Mouse (Mus musculus): ENCODE data around the gene Ablim1. TPM values are rescaled to one million over a fixed set of nuclear protein-coding genes. Genes with fewer than 3 reads are reported as not detected.
A peak's percentile ranks its signal among the peaks of the same experiment; 100 is the strongest.

Ablim1 gene
- total RNA-seq, 2 experiments from 2014 or later = 38.5 to 56.1 TPM

GRCm38 (mm10) chr19:57267531-57267930, 47.2 kb downstream of the Ablim1 start:
- DNase-seq = no peak
- intact Hi-C loops (cut with DNase I) = no loop called here
- TF ChIP-seq CTCF (IDR thresholded peaks at IDR 0.05) = no peak
- peak overlapping the region; percentile 82 for H3K27ac ChIP-seq
- H3K4me3 ChIP-seq = no peak overlapping the region

GRCm38 (mm10) chr19:57266374-57267085, 48.2 kb downstream of the Ablim1 start:
- DNase-seq = no peak
- H3K27ac ChIP-seq = peak overlapping the region; percentile 85

GRCm38 (mm10) chr19:57264296-57264947, 50.3 kb downstream of the Ablim1 start:
- TF ChIP-seq CTCF (IDR thresholded peaks at IDR 0.05) = no peak
- DNase-seq = no peak
- intact Hi-C loops (cut with DNase I) = loop anchor here (5.0 kb wide), 1 partner anchor 67 kb away; no protein-coding TSS in a partner anchor
- H3K4me3 ChIP-seq = peak overlapping the region; percentile 47
- peak overlapping the region; percentile 85 for H3K27ac ChIP-seq

More at GRCm38 (mm10) chr19:57266374-57267085, 48.2 kb downstream of the Ablim1 start:
- H3K4me3 ChIP-seq = no peak overlapping the region
- TF ChIP-seq CTCF (IDR thresholded peaks at IDR 0.05) = no peak
- intact Hi-C loops (cut with DNase I) = no loop called here

GRCm38 (mm10) chr19:57257801-57258200, 56.9 kb downstream of the Ablim1 start:
- no peak for DNase-seq
- no peak for TF ChIP-seq CTCF (IDR thresholded peaks at IDR 0.05)
- intact Hi-C loops (cut with DNase I) = no loop called here
- Histone ChIP-seq H3K4me3 (no peak overlapping the region), H3K27ac (peak overlapping the region; percentile 68)

GRCm38 (mm10) chr19:57256666-57257065, 58.1 kb downstream of the Ablim1 start:
- Histone ChIP-seq H3K27ac (peak overlapping the region; percentile 38; the same call in 1 of the 2 replicates), H3K4me3 (no peak overlapping the region)
- TF ChIP-seq CTCF (IDR thresholded peaks at IDR 0.05) = no peak
- no peak for DNase-seq
- intact Hi-C loops (cut with DNase I) = no loop called here

- intact Hi-C loops (cut with DNase I) = no loop called here
- H3K27ac ChIP-seq = no peak overlapping the region
Measured at GRCm38 (mm10) chr19:57255157-57255556, 59.6 kb downstream of the Ablim1 start.

GRCm38 (mm10) chr19:57252692-57253448, 61.8 kb downstream of the Ablim1 start:
- intact Hi-C loops (cut with DNase I) = no loop called here
- no peak overlapping the region for H3K27ac ChIP-seq
- TF ChIP-seq CTCF (IDR thresholded peaks at IDR 0.05) = no peak
- DNase-seq = no peak
- H3K4me3 ChIP-seq = no peak overlapping the region

More at GRCm38 (mm10) chr19:57255157-57255556, 59.6 kb downstream of the Ablim1 start:
- peak; percentile 52 for TF ChIP-seq CTCF (IDR thresholded peaks at IDR 0.05)
- no peak for DNase-seq
- no peak overlapping the region for H3K4me3 ChIP-seq

- no peak overlapping the region for H3K27ac ChIP-seq
- DNase-seq = no peak
- no peak overlapping the region for H3K4me3 ChIP-seq
- no peak for TF ChIP-seq CTCF (IDR thresholded peaks at IDR 0.05)
- intact Hi-C loops (cut with DNase I) = no loop called here
Measured at GRCm38 (mm10) chr19:57248781-57249180, 65.9 kb downstream of the Ablim1 start.

- no peak for TF ChIP-seq CTCF (IDR thresholded peaks at IDR 0.05)
- Histone ChIP-seq H3K27ac (no peak overlapping the region), H3K4me3 (no peak overlapping the region)
- intact Hi-C loops (cut with DNase I) = no loop called here
- no peak for DNase-seq
Measured at GRCm38 (mm10) chr19:57247221-57247620, 67.5 kb downstream of the Ablim1 start.

GRCm38 (mm10) chr19:57244281-57244680, 70.4 kb downstream of the Ablim1 start:
- no peak for TF ChIP-seq CTCF (IDR thresholded peaks at IDR 0.05)
- H3K27ac ChIP-seq = no peak overlapping the region; the same call in 1 of the 2 replicates
- no peak overlapping the region for H3K4me3 ChIP-seq
- intact Hi-C loops (cut with DNase I) = no loop called here
- DNase-seq = no peak

GRCm38 (mm10) chr19:57243606-57244005, 71.1 kb downstream of the Ablim1 start:
- no peak for DNase-seq
- Histone ChIP-seq H3K27ac (peak overlapping the region; percentile 20), H3K4me3 (peak overlapping the region; percentile 21; the same call in 1 of the 2 replicates)
- intact Hi-C loops (cut with DNase I) = no loop called here
- TF ChIP-seq CTCF (IDR thresholded peaks at IDR 0.05) = no peak

- no peak for TF ChIP-seq CTCF (IDR thresholded peaks at IDR 0.05)
- intact Hi-C loops (cut with DNase I) = no loop called here
- H3K4me3 ChIP-seq = peak overlapping the region; percentile 21; the same call in 1 of the 2 replicates
- DNase-seq = no peak
- H3K27ac ChIP-seq = peak overlapping the region; percentile 20
Measured at GRCm38 (mm10) chr19:57243191-57243590, 71.5 kb downstream of the Ablim1 start.
